Mouse (Mus musculus): Measurements from ENCODE around the gene Tecr.
A peak's percentile ranks its signal among the peaks of the same experiment; 100 is the strongest.

DNA sequence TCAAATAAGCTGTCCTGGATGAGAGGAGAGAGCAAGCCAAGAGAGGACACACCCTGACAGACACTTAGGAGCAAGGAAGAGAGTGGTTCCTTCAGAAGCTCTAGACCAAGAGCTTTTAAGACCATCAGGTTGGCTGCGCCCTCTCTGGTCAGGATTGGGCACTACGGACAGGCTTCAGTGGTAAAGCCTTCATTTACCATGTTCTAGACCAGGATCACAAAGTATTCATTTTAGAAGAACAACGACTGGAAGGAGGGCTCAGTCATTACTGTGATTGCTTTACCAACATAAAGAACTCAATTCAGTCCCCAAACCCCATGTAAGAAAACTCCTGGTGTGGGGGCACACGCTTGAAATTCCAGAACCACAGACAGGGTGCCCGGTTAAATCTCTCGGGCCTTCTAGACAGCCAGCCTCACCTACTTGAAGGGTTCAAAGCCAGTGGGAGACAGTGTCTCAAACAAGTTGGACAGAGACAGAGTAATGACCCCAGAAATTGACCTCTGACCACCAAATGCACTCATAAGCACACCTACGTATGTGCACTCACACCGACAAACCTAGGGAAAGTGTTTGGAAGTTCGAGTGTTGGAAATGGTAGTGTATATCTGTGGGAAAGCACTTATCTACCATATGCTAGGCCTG lies 41.9 kb downstream of the Tecr start:
- TF ChIP-seq POLR2A (IDR thresholded peaks at IDR 0.05; ENCODE audit: borderline replicate concordance, extremely low read depth, insufficient read depth, insufficient read length, poor library complexity, severe bottlenecking) (no peak), CTCF (IDR thresholded peaks at IDR 0.05; ENCODE audit: borderline replicate concordance, extremely low read depth, insufficient read depth, insufficient read length) (peak; percentile 41; the same call in 1 of the 2 replicates)

Measured in brain, embryonic 14.5 days (tissue).